In the genomic region with DNA sequence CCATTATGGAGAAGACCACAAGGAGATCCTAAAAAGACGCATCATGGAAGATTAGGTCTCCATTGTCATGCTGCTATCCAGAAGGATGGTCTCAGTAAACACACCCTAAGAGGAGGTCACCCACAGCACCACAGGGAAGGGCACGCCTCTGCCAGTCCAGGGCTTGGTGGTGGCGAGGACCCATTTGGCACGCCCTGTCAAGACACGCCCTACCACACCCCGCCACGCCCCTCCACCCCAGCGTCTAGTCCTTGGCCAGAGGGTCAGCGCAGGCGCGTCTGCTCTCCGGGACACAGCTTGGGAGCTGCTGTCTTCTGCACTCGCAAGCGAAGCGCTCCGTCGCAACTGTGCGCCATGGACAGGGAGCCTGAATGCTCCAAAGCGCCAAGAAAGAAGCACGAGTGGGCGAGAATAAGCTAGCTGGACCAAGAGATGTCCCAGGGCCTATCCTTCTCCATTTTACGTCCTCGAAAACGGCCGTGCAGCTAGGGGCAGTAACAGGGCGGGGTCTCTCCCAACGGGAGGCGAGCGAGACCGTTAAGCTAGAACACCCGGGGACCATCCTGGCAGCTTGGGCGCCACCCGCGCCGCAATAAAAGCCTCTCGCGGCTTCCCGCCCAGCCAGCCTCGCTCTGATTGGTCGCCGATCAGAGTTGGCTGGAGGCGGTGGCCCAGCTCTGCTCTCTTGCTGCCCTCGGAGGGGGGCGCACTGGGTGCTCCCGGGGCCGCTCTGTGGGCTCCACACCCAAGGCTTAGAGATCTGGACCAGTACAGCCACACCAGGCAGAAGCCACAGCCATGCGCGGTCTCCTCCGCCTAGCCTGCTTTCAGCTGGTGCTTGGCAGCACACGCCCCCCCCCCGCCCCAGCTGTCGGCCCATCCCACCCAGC, we compare ENCODE assay signal across 8 mouse cellular contexts. TPM values are rescaled to one million over a fixed set of nuclear protein-coding genes. Genes with fewer than 3 reads are reported as not detected.
DNase-seq lines count a peak whose midpoint lies in the region; ATAC-seq and TF ChIP-seq lines count a peak whose summit lies in the region.

No protein-coding gene starts in this region.

- DNase-seq in CD4-positive, CD25-positive, alpha-beta regulatory T cell, adult 2 months (ENCODE audit: low read depth, low spot score): peak; percentile 1
- peak; percentile 83 for DNase-seq in embryonic facial prominence, embryonic 10.5 days (ENCODE audit: low spot score)
- peak; percentile 53 to 54 for DNase-seq in heart, adult 2 months
- DNase-seq in kidney, adult 9 months: peak; percentile 16
- peak; percentile 68 for DNase-seq in limb, embryonic 14.5 days (ENCODE audit: low spot score)
- peak; percentile 34 for DNase-seq in testis, postnatal 14 days (ENCODE audit: low spot score)

- under 1% methylated on average over 52 of the region's 52 CpGs for WGBS in embryonic facial prominence, embryonic 10.5 days
- under 1% methylated on average over 52 of the region's 52 CpGs for WGBS in heart, adult 2 months
- WGBS in limb, embryonic 14.5 days: 2% methylated on average over 50 of the region's 52 CpGs

- peaks cover 20% of the 10 kb centered on the region for H3K4me1 ChIP-seq in embryonic facial prominence, embryonic 10.5 days
- no peaks in the 10 kb centered on the region for H3K4me1 ChIP-seq in heart, adult 2 months (ENCODE audit: control insufficient read depth, insufficient read depth, low read length)
- H3K4me1 ChIP-seq in limb, embryonic 14.5 days (ENCODE audit: control insufficient read depth, insufficient read depth, low read length): peaks cover 16% of the 10 kb centered on the region; the same call in 1 of the 2 replicates

- TF ChIP-seq POLR2A in heart, adult 2 months (IDR thresholded peaks at IDR 0.05; ENCODE audit: insufficient read depth, low read depth, low read length): no peak; the same call in 1 of the 2 replicates
- TF ChIP-seq POLR2A in limb, embryonic 14.5 days (IDR thresholded peaks at IDR 0.05; ENCODE audit: borderline replicate concordance, extremely low read depth, insufficient read depth, insufficient read length): no peak
- TF ChIP-seq POLR2A in myocyte (IDR thresholded peaks at IDR 0.05; ENCODE audit: insufficient read length, low read depth): peak; percentile 79

- H3K79me2 ChIP-seq in heart, adult 2 months (replicated peaks; ENCODE audit: control insufficient read depth, insufficient read depth, low read length): no peaks in the 10 kb centered on the region
- H3K79me2 ChIP-seq in myocyte (ENCODE audit: control insufficient read depth, insufficient read depth): peaks cover 48% of the 10 kb centered on the region

- intact Hi-C loops in heart, adult 2 months (cut with DNase I): loop anchor here (10.0 kb wide), 1 partner anchor 378 kb away; no protein-coding TSS in a partner anchor

- no peaks in the 10 kb centered on the region for H3K36me3 ChIP-seq in embryonic facial prominence, embryonic 10.5 days (replicated peaks)
- H3K36me3 ChIP-seq in heart, adult 2 months (ENCODE audit: control insufficient read depth, insufficient read depth, low read length): no peaks in the 10 kb centered on the region
- no peaks in the 10 kb centered on the region for H3K36me3 ChIP-seq in limb, embryonic 14.5 days (ENCODE audit: control insufficient read depth, insufficient read depth, low read length)
- H3K36me3 ChIP-seq in myocyte (ENCODE audit: control insufficient read depth, insufficient read depth): no peaks in the 10 kb centered on the region

- no peaks in the 10 kb centered on the region for H3K9me3 ChIP-seq in embryonic facial prominence, embryonic 10.5 days
- H3K9me3 ChIP-seq in limb, embryonic 14.5 days (ENCODE audit: control insufficient read depth, low read length): no peaks in the 10 kb centered on the region

- ATAC-seq in CD4-positive, CD25-positive, alpha-beta regulatory T cell, adult 4 months: no peak
- ATAC-seq in limb, embryonic 14.5 days (ENCODE audit: low FRiP score, low read depth): peak; percentile 32; the same call in 1 of the 2 replicates

- H3ac ChIP-seq in myocyte (ENCODE audit: control insufficient read depth, insufficient read length): peak overlapping the region; percentile 95

- peak overlapping the region; percentile 85 for H3K27ac ChIP-seq in embryonic facial prominence, embryonic 10.5 days (replicated peaks)
- H3K27ac ChIP-seq in heart, adult 2 months: no peak overlapping the region
- H3K27ac ChIP-seq in limb, embryonic 14.5 days (replicated peaks; ENCODE audit: low read depth, low read length): peak overlapping the region; percentile 55; the same call in 1 of the 2 replicates

- H3K4me2 ChIP-seq in limb, embryonic 14.5 days (replicated peaks; ENCODE audit: low read depth, low read length, severe bottlenecking): peak overlapping the region; percentile 95
- H3K4me2 ChIP-seq in myocyte (ENCODE audit: low read depth): peak overlapping the region; percentile 80

- no peak for TF ChIP-seq CTCF in heart, adult 2 months (IDR thresholded peaks at IDR 0.05)

- no peak for TF ChIP-seq EP300 in heart, adult 2 months (IDR thresholded peaks at IDR 0.05; ENCODE audit: insufficient read depth, low read depth, low read length)

- H3K9ac ChIP-seq in heart, adult 2 months (ENCODE audit: low read depth, low read length): peak overlapping the region; percentile 5; the same call in 1 of the 2 replicates
- H3K9ac ChIP-seq in limb, embryonic 14.5 days (ENCODE audit: low read depth, low read length, severe bottlenecking): peak overlapping the region; percentile 71

- H3K27me3 ChIP-seq in embryonic facial prominence, embryonic 10.5 days (replicated peaks; ENCODE audit: low read depth, poor library complexity, severe bottlenecking): peaks cover 45% of the 10 kb centered on the region
- H3K27me3 ChIP-seq in heart, adult 2 months (ENCODE audit: control insufficient read depth, insufficient read depth, low read length): no peaks in the 10 kb centered on the region; the same call in 1 of the 2 replicates
- no peaks in the 10 kb centered on the region for H3K27me3 ChIP-seq in limb, embryonic 14.5 days (ENCODE audit: control insufficient read depth, insufficient read depth, low read length)
- H3K27me3 ChIP-seq in myocyte (ENCODE audit: control insufficient read depth, insufficient read depth, insufficient read length): no peaks in the 10 kb centered on the region

- H3K4me3 ChIP-seq in embryonic facial prominence, embryonic 10.5 days: peak overlapping the region; percentile 77
- peak overlapping the region; percentile 56 for H3K4me3 ChIP-seq in heart, adult 2 months
- H3K4me3 ChIP-seq in limb, embryonic 14.5 days (replicated peaks; ENCODE audit: low read length): peak overlapping the region; percentile 81
- H3K4me3 ChIP-seq in myocyte: peak overlapping the region; percentile 96

TF ChIP-seq in myocyte, 11 proteins besides CTCF, POLR2A, EP300 and RAD21:
- TF ChIP-seq POLR2AphosphoS2 (IDR thresholded peaks at IDR 0.05; ENCODE audit: insufficient read length, low read depth) (peak; percentile 91), TCF3 (IDR thresholded peaks at IDR 0.05; ENCODE audit: insufficient read length, low read depth) (peak; percentile 18), E2F4 (IDR thresholded peaks at IDR 0.05; ENCODE audit: insufficient read depth) (no peak), MYOG (IDR thresholded peaks at IDR 0.05; ENCODE audit: control insufficient read depth in 1 of 3, insufficient read depth in 1 of 3, insufficient read length in 2 of 3, low read depth in 2 of 3) (peak in 2 of 3 experiments; percentile 83 to 93), MYOD1 (IDR thresholded peaks at IDR 0.05; ENCODE audit: control insufficient read depth in 1 of 3, insufficient read length in 2 of 3, low read depth in 2 of 3) (peak in 2 of 3 experiments; percentile 72 to 91)

RNA-seq across cellular contexts. Expression of gene Ncam1, which starts 1.9 kb away (rescaled TPM):
- polyA plus RNA-seq in CD4-positive, CD25-positive, alpha-beta regulatory T cell, adult 4 months (2017; shearing (Covaris generic)): under 1 TPM; 0.24 to 0.56 TPM
- 35.2 and 39.1 TPM in 2 replicates for polyA plus RNA-seq in embryonic facial prominence, embryonic 10.5 days (2016; fragmentation: Nextera tagmentation; extraction: Ambion mirVana)
- total RNA-seq in heart, adult 2 months (2021): 1 to 10 TPM; 4.7 to 5.4 TPM
- polyA plus RNA-seq in heart, adult 2 months (2012; rRNA removed): 4.0 and 4.1 TPM in 2 replicates
- 31.1 and 32.8 TPM in 2 replicates for polyA plus RNA-seq in limb, embryonic 14.5 days (2012; rRNA removed)
- polyA plus RNA-seq in limb, embryonic 14.5 days (2014; fragmentation: Nextera tagmentation; extraction: Ambion mirVana): 62.5 and 77.3 TPM in 2 replicates
- 327 TPM for polyA plus RNA-seq in myocyte (2012; fragmentation: generic; extraction: Trizol)

Comparison
In these comparisons a context has a peak if more than half of its experiments do, and no peak if none do; other contexts are left out.
1. DNase-seq: peak in every context shown above with its lines; median percentile 83 in embryonic facial prominence, embryonic 10.5 days; 68 in limb, embryonic 14.5 days; 54 in heart, adult 2 months; 34 in testis, postnatal 14 days; 16 in kidney, adult 9 months; 1 in CD4-positive, CD25-positive, alpha-beta regulatory T cell, adult 2 months.